Mouse (Mus musculus) Muller cell, postnatal 12 days (primary cell): Measurements from ENCODE around the gene Slc7a6os.

ENCODE experiments used
- DNase-seq: peaks from one replicate; pipeline ENCODE4 v3.0.0-alpha.2; 2015; ENCODE audit errors: inconsistent ontology term

Gene Slc7a6os

DNA sequence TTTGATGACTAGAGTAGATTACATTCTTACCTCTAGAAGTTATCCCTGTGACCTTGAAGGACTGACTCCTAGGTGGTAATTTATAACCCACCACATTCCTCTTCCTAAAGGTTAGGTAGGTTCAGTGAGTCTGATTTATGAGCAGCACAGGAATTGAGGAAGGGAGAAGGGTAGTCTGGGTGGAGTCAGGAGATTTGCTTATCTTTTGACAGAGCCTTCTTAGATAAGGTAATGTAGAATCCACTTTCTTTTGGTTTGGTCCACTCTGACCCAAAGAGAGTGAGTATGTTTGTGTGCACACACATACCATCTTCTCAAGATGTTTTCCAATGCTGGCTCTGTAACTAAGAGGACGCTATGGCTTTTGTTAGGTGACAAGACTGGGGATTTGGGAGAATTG, 33.1 kb downstream of the Slc7a6os start:
- no peak for DNase-seq

DNA sequence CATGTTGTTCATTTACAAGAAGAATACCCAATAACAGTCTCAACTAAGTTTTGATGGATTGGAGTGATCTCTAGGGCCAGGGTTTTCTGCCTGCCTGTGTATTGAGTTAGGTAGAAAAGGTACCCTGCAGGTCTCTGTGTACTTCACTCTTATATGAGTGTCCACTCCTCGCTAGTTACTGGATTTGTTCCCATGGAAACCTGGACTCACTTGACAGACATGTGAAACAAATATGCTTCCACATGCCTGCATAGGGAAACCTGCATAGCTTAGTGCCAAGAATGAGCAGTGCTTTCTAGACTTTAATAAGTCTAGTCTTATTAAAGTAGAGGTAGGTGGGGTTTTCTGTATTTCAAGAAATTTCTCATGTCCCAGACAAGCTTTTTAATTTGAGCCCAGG, 33.8 kb downstream of the Slc7a6os start:
- DNase-seq, result no peak

DNA sequence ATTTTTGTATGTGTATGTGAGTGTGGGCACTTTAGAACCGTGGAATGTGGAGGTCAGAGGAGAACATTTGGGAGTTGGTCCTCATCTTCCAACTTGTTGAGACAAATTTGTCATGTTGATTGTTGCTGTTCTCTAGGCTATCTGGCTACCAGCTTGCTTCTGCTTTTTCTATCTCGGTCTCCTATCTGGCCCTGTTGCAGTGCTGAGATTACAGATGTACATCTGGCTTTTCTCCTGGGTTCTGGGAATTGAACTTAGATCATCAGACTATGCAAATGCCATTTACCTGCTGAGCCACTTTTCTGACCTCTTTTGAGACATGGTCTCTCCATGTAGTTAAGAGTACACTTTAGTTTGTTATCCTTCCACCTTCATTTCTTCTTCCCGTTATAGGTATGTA, 37.2 kb downstream of the Slc7a6os start:
- no peak for DNase-seq

DNA sequence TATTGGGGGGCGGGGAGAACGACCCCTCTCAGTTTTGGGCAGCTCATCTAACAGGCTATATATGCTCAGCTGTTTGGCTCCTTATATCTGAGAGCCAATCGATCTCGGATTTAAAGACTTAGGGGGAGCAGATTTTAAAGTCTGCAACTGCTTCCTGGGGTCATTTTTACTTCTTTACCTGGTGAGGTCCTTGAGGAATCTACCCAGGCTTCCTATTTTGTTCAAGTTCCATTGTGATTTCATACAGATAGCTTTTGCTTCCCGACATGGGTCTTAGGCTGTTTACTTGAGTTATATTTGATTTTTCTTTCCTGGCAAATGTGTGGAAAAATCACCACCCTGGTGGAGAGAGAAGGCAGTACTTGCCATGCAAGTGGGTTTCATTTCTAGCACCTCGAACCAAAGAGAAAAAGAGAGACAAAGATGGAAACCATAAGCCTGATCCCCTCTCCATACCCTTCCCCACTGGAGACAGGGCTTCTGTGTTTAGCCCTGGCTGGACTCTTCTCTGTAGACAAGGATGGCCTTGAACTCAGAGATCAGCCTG, 40.7 kb downstream of the Slc7a6os start:
- no peak for DNase-seq

DNA sequence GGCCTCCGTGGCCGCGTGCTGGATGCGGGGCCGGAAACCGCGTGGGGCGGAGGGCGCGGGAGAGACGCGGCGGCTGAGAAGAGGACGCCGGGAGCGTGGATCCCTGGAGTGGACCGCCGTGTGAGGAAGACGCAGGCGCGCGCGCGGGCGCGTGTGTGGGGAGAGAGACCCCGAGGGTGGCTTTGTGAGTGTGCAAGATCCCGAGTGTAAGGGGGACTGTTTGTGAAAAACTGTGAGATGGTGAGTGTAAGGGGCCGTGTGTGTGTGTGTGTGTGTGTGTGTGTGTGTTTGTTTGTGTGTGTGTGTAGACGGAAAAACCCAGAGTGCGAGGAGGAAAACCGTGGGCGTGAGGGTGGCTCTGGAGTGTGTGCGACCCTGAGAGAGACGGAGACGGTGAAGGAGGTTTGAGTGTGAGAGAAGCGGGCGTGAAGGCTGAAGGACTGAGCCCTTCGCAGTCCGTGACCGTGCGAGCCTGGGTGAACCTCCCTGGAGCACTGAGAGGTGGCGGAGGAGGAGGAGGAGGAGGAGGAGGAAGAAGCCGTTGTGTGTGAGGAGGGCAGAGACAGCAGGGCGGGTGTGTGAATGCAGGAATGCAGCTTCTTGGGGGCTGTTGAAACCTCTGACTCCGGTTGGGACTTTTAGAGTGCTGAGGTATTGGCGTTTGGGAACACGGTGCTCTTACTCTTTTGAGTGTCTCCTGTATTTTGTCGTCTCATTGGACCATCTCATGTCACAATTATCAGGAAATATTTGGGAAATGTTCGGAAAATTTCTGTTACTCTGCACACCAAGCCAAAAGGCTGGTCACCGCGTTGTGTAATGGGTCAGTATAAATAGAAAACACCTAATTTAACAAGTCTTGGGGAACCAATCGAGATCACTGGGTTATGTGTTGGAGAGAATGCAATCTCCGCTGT, 41.5 kb downstream of the Slc7a6os start:
- DNase-seq, result peak; percentile 64

DNA sequence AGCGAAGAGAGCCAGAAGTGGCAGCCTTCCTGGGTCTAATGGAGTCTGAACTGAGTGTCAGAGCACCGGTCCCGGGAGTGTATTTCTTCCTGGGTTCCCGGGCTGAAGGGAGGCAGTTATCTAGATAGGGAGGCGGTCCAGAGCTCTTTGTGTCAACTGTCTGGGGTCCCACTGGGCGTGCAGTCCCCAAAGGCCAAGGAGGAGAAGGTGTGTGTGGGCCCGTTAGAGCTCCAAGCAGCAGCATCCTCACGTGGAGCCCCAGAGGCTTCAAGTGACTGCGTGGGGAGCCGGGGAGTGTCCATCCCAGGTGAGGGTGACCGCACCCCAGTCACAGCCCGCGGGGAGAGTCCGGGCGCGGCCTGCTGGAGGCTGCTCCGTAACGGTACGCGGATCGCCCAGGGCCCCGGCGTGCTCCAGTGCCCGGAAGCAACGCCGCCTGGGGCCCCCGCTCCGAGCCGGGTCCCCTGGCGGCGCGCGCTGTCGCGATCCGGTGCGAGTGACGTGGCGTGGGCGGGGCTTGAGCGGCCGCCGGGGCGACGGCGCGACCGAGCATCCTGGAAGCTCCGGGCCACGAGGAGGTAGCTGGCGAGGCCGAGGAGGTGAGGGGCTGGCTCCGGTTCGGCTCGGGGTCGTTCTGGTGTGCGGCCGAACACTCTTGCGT, 42.2 kb downstream of the Slc7a6os start, which contains the start of gene Slc7a6:
Gene Slc7a6, plus strand, starts transcription at position 502 of the 661 bp plus-strand sequence.
- DNase-seq, result peak; percentile 91

DNA sequence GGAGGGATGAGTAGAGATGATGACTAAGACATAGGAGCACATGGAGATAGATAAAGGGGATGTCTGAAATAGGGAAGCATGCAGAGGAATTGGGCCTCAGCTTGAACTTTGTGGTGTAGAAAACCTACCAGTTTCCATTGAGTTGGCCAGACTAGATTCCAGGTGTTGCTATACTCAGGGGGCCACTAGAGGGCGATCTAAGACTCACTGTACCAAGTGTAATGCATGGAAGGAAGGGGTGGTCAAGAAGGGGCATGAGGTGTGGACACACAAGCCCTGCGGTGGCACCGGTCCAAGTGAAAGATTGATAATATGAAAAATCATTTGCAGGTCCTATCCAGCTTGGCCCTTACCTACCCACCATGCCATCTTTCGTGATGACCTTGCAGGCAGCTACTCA, 45.3 kb downstream of the Slc7a6os start:
- peak; percentile 53 for DNase-seq

DNA sequence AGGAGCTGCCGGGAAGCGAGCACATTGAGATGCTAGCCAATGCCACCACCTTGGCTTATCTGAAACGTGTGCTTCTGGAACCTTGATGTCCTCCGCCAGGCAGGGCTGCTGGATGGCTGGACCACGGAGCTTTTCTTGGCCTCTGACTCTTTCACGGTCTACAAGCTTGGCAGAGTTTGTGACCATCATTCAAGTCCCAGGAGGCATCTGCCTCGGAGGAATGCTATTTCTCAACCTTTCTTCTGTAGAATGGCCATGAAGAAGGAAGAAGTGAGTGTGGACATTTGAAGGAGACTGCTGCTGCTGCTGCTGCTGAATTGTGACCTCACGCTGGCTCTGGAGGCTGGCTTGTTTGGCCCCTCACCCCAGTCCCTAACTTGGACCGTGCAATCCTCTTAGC, 47.5 kb downstream of the Slc7a6os start:
- DNase-seq, result no peak

DNA sequence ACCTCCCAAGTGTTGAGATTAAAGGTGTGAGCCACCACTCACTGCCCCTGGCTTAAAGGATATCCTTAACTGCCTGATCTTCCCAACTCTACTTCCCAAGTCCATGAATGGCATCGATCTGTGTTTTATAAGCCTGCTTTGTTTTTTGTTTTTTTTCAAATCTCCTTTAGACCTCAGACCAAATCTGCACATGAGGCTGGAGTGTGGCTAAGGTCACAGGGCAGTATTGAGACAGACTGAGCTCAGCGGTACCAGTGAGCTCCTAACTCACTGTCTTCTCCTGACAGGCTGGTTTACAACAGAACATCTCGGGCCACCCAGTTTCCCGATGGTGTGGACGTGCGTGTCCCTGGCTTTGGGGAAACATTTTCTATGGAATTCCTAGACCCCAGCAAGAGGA, 50.9 kb downstream of the Slc7a6os start:
- DNase-seq, result no peak

DNA sequence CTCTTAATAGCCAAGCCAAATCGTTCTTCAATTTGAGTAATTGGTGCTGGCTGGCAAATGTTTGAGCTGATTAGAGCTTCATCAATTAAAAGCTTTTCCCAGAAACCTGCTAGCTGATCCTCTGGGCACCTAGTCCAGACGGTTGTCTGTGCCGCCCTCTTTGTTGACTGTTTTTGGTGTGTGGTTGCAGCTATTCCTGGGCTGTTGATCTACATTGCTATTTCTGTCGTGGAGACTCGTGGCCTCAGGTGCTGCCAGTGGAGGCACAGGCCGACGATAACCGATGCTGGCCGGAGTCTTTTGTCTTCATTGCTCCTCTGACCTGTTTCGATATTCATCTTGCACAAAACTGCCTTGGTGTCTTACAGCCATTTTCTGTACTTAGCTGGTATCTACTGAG, 52.4 kb downstream of the Slc7a6os start:
- no peak for DNase-seq

DNA sequence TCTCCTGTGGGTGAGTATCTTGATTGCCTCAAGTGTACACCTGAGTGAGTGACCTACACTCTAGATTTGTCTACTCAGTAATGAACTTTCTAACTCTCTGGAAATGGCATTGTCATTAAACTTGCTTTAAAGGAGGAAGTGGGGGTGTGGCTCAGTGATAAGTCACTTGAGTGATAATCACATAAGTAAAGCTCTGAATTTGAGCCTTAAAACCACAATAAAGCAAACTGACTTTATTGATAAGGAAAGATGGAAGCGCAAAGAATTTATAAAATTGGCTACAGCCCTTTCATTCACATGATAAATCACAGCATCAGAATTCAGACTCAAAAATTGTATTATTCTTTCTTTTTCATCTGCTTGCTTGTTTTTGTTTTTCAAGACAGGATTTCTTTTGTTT, 53.3 kb downstream of the Slc7a6os start:
- no peak for DNase-seq

DNA sequence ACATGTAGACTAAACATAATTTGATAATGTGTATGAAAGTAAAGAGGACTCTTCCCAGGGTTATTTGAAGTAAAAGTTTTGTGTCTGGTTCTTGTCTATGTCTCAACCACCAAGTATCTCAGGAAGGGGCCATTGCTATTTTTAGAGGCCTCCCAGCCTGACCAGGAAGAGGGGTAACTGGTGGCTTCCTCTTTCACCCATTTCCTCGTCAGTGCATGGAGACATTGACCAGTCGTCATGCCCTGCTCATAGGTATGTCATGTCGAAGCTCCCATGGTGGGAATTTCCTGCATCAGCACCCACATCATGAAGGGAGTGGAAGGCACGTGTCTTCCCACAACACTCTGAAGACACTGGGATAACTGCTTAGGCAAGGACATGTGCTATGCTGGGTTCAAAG, 57.9 kb downstream of the Slc7a6os start:
- no peak for DNase-seq

DNA sequence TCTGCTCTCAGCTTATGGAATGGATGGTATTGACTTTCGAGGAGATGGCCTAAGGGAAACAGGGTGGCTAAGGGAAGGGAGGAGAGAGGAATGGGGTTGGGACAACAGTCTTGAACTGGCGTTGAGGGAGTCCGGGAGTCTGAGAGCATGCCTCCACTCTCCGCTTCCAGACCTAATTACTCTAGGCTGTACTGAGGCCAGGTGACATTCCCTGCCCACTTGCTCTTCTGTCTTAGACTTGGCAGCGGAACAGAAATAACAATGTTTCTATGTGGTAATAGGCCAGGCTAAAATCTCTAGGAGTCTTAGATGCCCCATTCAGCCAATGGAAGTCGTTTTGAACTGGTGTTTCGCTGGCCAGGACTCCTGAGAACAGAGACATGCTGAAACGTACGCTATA, 59.7 kb downstream of the Slc7a6os start:
- DNase-seq, result peak; percentile 20
